Mouse (Mus musculus) spleen, adult 18-20 months (tissue): ENCODE results near the gene Naip6.
"Not testable (repeated sequence)": the region's sequence is repeated elsewhere in the genome, so short reads cannot be mapped to it uniquely, and the experiment has no call there.

Source experiments
- DNase-seq, 2 experiments: peaks; one replicate each; pipeline ENCODE4 v3.0.0; 2022; ENCODE audit warnings: mixed read lengths in 2 of 2

The Naip6 gene

DNA sequence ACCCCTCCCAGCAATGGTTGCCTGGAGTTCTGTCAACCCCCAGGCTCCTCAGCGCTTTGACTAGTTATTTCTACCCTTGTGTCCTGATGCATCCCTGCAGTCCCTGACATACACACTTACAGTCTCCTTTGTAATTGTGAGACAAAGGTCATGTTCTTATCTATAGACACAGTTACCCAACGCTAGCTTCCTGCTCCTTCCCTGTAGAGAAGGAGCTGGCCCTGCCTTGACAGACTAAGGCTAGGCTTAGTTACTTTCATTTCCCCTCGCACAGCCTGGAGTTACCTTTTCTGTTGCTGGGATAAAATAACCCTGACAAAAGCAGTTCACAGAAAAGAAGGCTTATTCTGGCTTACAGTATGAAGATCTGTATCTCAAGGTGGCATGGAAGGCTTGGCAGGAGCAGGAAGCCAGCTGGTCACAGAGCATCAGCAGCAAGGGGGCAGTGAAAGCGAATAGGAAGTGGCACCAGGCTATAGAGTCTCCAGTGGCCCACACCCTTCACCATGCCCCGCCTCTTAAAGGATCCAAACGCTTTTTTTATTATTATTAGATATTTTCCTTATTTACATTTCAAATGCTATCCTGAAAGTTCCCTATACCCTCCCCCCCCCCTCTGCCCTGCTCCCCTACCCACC, at the start of gene Naip6:
Gene Naip6, minus strand, starts transcription at position 419 of the 638 bp plus-strand sequence.
- not testable (repeated sequence) for DNase-seq

DNA sequence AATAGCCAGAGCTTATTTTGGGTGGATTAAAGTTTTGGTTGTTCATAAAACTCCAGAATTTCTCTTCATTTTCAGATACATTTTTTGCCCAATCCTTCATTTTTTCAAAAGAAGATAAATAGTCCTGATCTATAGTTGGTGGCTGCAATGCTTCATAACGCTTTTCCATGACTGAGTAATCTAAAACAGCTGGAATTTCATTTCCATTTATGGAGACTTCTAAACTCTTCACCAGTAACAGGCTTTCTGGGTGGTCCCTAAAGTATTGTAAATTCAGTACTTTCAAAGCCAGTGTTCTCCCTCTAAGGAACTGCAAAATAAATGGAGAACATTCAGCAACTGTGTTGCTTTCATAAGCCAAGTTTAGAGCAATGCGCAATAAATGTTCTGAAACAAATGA, 34.8 kb upstream of the Naip6 start:
- DNase-seq, result not testable (repeated sequence)

DNA sequence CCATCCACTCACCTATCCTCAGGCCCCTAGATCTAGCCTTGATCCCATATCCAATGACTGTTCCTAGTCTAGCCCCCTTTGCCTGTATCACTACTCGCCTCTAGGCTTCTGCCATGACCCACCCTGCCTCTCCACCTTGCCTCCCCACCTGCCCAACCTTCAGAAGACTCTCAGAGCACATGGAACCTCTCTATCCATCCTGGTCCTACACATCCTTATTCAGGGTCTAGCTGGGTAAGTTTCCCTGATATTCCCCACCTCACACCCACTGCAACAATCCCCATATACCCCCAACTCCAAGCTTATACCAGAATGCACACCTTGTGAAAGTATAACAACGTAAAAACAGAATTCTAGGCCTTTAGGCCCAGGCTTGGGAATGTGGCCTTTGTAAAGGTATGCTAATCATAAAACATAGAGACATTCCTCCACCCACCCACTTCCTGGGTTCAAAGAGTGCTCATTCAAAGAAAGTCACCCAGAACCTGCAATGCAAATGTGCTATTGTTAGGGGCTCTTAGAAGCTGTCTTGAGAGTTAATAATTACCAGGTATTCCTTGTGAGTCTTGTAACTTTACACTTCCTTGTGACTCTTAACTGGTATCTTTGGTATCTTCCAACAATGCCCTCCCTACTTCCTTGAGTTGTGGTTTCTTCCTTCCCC, 32.2 kb upstream of the Naip6 start:
- DNase-seq, result not testable (repeated sequence)

DNA sequence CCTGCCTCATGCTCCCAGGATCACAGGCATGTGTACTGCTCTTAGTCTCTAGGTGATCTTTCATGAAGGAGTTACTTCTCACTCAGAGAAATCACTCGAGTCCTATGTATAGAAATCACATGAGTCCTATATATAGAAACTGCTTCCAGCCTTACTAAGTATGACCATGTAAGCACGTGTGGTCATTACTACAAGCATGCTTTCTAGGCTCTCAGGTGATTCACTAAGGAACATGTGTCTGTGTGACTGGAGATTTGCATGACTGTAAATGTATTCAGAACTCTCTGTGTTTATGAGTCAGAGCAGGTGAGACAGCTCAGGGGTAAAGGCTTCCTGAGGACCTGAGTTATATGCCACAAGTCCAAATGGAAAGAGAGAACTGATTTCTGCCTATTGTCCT, 24.3 kb upstream of the Naip6 start:
- DNase-seq, result no peak

DNA sequence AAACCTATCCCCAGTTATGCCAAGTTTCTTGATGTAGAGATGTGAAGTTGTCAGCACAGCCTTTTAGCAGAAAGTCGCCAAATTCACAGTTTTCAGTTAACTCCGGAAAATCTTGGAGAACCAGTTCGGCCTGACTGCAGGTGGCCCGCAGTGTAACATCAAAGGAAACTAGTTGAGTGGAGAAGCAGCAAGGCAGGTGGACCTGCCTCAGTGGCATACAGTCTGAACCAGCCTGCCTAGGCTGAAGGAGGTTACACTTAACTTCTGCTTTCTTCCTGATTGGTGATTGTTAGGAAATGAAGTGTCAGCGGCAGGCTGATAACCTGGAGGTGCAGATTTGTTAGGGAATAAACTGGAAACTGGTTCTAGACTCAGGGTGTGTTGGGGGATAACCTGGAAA, 14.3 kb upstream of the Naip6 start:
- DNase-seq, result not testable (repeated sequence)

DNA sequence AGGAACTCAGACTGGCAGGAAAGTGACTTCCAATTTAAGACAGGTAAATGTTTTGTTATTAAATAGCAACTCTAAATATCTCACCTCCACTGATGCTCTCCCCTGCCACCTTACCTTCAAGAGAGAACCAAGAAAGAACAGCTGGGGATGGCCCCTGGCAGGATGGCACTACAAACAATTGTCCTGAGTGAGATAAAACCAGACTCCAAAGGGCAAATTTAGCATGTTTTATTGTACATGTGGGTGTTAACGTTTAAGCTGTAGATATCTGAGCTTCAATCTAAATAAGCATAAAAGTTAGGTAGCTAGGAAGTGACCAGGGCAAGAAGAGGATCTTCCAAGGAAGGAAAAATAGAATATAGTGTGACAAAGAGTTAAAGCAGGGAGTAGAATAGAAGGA, 11.4 kb upstream of the Naip6 start:
- not testable (repeated sequence) for DNase-seq

DNA sequence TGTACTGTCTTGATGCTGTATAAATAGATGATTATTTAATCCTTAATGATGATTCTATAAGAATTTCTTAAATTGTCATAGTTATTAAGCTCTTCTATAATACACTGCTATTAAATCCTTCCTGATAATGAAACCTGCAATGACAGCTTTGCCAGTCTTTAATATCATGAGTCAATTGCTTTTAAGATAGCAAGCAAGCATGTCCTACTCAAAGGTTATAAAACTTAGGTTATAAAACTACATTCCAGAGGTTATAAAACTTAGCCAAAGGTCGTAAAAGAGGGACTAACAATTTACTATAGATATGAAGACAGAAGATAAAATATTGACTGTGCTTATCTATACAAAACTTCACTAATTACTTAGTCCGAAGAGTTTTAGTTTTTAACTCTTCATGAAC, 10.6 kb upstream of the Naip6 start:
- DNase-seq, result not testable (repeated sequence)

DNA sequence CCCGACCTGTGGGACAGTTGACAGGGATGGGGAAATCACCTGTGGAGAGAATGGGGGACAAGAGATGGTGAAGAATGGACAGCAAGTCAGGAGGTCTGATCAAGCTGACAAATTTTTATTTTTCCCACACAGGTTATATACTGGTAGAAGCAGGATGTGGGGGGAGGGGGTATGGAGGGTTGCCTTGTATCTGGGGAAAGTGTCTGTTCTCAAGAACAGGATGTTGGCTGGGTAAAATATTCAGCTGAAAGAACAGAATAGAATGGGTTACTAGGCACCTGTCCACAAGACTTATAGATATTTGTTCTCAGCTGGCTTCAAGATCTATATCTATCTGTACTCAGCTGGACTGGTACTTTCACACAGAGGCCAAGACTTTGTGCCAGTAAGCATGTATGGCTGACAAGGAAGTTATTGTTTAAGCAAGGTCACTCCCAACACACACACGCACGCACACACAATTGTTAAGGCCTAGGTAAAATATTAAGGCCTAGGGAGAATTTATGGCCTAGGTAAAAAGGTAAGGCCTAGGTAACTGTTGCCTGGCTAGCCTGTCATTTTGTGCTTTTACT, 4.9 kb upstream of the Naip6 start:
- not testable (repeated sequence) for DNase-seq

DNA sequence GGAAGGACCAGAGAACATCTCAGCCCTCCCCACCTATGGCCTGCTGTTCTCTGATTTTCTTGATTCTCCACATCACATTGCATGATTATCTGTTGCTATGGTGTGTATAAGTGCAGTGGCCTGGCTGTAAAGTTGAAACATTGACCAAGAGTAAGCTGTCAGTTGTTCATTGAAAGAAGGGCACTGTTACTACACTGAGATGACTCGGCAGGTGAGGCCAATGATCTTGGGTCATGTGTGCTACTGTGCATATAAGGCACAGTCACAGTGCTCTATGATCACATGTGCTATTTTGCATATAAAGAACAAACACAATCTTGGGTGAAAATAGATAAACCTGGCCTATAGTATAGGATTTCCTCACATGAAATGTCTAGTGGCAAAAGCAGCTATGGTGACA, 32.9 kb downstream of the Naip6 start:
- no peak for DNase-seq

DNA sequence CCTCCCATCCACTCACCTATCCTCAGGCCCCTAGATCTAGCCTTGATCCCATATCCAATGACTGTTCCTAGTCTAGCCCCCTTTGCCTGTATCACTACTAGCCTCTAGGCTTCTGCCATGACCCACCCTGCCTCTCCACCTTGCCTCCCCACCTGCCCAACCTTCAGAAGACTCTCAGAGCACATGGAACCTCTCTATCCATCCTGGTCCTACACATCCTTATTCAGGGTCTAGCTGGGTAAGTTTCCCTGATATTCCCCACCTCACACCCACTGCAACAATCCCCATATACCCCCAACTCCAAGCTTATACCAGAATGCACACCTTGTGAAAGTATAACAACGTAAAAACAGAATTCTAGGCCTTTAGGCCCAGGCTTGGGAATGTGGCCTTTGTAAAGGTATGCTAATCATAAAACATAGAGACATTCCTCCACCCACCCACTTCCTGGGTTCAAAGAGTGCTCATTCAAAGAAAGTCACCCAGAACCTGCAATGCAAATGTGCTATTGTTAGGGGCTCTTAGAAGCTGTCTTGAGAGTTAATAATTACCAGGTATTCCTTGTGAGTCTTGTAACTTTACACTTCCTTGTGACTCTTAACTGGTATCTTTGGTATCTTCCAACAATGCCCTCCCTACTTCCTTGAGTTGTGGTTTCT, 45.9 kb downstream of the Naip6 start:
- not testable (repeated sequence) for DNase-seq

DNA sequence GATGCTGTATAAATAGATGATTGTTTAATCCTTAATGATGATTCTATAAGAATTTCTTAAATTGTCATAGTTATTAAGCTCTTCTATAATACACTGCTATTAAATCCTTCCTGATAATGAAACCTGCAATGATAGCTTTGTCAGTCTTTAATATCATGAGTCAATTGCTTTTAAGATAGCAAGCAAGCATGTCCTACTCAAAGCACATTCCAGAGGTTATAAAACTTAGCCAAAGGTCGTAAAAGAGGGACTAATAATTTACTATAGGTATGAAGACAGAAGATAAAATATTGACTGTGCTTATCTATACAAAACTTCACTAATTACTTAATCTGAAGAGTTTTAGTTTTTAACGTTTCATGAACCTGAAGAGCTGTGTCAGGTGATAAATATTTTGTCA, 60.5 kb downstream of the Naip6 start:
- not testable (repeated sequence) for DNase-seq

DNA sequence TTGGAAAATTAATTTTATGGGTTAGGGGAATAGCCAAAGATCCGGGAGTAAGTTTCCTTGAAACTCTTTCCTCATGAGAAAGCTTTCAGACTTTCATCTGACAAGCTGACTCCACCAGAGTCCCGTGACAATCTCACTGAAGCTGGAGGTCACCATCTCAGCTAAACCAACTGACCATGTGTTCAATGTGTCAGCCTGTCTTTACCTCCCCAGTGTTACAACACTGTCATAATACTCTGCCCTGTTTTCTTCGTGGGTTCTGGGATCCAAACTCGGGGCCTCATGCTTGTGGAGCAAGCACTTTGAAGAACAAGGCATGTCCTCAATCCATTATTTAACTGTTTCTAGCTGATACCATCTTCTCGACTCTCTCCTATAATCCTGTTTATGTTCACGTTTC, 61.5 kb downstream of the Naip6 start:
- DNase-seq, result not testable (repeated sequence)

DNA sequence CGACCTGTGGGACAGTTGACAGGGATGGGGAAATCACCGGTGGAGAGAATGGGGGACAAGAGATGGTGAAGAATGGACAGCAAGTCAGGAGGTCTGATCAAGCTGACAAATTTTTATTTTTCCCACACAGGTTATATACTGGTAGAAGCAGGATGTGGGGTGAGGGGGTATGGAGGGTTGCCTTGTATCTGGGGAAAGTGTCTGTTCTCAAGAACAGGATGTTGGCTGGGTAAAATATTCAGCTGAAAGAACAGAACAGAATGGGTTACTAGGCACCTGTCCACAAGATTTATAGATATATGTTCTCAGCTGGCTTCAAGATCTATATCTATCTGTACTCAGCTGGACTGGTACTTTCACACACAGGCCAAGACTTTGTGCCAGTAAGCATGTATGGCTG, 65.6 kb downstream of the Naip6 start:
- not testable (repeated sequence) for DNase-seq

DNA sequence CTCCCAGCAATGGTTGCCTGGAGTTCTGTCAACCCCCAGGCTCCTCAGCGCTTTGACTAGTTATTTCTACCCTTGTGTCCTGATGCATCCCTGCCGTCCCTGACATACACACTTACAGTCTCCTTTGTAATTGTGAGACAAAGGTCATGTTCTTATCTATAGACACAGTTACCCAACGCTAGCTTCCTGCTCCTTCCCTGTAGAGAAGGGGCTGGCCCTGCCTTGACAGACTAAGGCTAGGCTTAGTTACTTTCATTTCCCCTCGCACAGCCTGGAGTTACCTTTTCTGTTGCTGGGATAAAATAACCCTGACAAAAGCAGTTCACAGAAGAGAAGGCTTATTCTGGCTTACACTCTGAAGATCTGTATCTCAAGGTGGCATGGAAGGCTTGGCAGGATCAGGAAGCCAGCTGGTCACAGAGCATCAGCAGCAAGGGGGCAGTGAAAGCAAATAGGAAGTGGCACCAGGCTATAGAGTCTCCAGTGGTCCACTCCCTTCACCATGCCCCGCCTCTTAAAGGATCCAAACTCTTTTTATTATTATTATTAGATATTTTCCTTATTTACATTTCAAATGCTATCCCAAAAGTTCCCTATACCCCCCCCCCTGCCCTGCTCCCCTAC, 70.5 kb downstream of the Naip6 start:
- peak in 1 of 2 experiments; percentile 13 for DNase-seq

DNA sequence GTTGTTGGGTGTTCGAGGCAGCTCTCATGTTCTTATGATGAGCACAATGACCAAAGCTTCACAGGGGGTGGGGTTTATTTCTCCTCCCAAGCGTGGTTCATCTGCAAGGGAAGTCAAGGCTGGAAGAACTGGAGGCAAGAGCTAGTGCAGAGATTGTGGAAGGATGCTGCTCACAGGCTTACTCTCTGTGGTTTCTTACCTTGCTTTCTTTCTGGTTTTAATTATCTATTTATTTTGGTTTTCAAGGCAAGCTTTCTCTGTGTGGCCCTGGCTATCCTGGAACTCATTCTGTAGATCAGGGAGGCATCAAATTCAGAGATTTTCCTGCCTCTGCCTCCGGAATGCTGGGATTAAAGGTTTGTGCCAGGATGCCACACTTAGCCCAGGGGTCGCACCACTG, 71.3 kb downstream of the Naip6 start, which contains the start of gene Naip5:
Gene Naip5, minus strand, starts transcription at position 101 of the 400 bp plus-strand sequence.
- DNase-seq, result not testable (repeated sequence)

DNA sequence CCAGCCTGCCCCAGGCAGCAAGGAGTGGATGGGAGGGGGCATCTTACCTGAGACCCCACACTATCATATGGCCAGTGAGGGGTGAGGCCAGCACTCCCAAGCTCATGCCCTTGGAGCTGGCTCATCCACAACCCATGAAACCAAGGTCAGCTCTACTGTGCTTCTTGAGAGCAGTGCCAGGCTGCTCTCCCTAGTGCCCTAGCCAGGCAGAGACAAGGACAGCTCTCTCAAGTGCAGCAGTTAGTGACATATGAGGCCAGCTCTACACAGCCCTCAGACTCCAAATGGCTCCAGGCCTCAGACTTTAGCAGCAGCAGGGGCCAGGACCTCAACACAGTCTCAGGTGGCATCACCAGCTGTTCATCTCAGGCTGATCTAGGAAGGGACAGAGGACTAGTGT, 73.8 kb downstream of the Naip6 start:
- no peak for DNase-seq
